Mouse (Mus musculus) ES-Bruce4 (cell line): ENCODE data around the gene Greb1. TPM values are rescaled to one million over a fixed set of nuclear protein-coding genes. Genes with fewer than 3 reads are reported as not detected.

Source experiments
- H3K27ac ChIP-seq: 2 replicates; pipeline ENCODE4 v1.5.1; 2012; ENCODE audit warnings: low read length, inconsistent platforms; ENCODE audit not compliant: insufficient read depth
- H3K27me3 ChIP-seq: 2 replicates; pipeline ENCODE4 v1.6.1; 2012; ENCODE audit warnings: mild to moderate bottlenecking, low read length, inconsistent platforms; ENCODE audit not compliant: control insufficient read depth, poor library complexity, insufficient read depth, severe bottlenecking
- H3K36me3 ChIP-seq: 2 replicates; pipeline ENCODE4 v1.6.1; 2012; ENCODE audit warnings: inconsistent platforms, mild to moderate bottlenecking, low read length, moderate library complexity; ENCODE audit not compliant: control insufficient read depth, poor library complexity, insufficient read depth, severe bottlenecking
- H3K4me1 ChIP-seq: one replicate; pipeline ENCODE4 v1.8.1; 2011; ENCODE audit warnings: low read length; ENCODE audit not compliant: control insufficient read depth, insufficient read depth
- H3K4me3 ChIP-seq: 2 replicates; pipeline ENCODE4 v1.5.1; 2011; ENCODE audit warnings: low read depth, mild to moderate bottlenecking, low read length
- H3K9ac ChIP-seq: 2 replicates; pipeline ENCODE4 v1.6.1; 2012; ENCODE audit warnings: low read depth, mild to moderate bottlenecking, inconsistent platforms; ENCODE audit not compliant: poor library complexity, severe bottlenecking
- H3K9me3 ChIP-seq: replicated peaks from 2 replicates; pipeline ENCODE4 v1.6.1; 2012; ENCODE audit warnings: mild to moderate bottlenecking, low read length, inconsistent platforms; ENCODE audit not compliant: control insufficient read depth, poor library complexity, insufficient read depth, severe bottlenecking
- CTCF ChIP-seq: IDR thresholded peaks from one replicate; pipeline ENCODE4 v1.8.1; 2011; ENCODE audit warnings: low read depth, low read length
- EP300 ChIP-seq: IDR thresholded peaks from 2 replicates; pipeline ENCODE4 v1.6.1; 2011; ENCODE audit warnings: low read depth, low read length; ENCODE audit not compliant: insufficient read depth
- POLR2A ChIP-seq: IDR thresholded peaks from one replicate; pipeline ENCODE4 v1.8.1; 2011; ENCODE audit warnings: low read length; ENCODE audit not compliant: insufficient read depth
- polyA plus RNA-seq: library from polyadenylated mRNA; stranded (reverse); fragments of >200 nt; gene quantifications from 2 replicates; pipeline ENCODE4 v1.2.4, GENCODE M21; 2011; ENCODE audit warnings: low read depth; ENCODE audit not compliant: missing spikeins, insufficient read depth, insufficient read length

Greb1 gene
- polyA plus RNA-seq, 1 experiment = 10.2 TPM

DNA sequence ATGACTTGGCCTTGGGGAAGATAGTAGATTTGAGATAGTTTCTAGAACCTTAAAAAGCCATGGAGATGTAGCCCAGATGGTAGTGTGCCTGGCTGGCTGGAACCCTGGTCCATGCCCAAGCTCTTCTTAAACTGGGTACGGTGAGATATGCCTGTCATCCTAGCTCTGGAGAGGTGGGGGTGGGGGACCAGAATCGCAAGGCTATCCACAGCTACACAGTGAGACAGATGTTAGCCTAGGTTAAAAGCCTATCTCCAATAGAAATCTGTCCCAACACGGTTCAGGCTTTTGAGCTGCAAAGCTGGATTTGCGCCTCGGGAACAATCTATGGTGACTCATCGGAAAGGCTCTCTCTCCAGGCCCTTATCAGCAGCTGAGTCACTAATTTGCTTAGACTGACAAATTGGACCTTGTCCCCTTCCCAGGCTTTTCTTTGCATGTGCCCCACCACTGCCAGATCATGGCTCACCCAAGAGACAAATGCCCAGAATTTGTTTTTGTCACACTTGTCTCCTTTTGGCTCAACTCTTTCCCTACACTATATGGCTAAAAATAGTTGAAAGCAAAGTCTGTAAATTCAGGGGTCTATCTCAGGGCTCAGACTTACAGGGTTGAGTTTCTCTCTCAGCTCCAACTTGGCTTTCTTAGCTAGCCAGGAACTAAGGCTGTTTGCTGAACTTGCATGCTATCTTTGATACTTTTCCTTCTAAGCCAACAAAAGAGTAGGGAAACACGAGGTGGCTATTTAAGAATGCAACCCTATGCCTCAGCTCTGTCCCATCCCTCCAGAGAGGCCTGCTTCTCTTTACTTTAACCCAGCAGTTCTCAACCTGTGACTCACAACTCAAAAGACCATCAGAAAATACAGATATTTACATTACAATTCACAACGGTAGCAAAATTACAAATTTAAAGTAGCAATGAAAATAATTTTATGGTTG is 40.4 kb upstream of the Greb1 start:
- H3K4me1 ChIP-seq = no peaks in the 10 kb centered on the region
- H3K27ac ChIP-seq = no peak overlapping the region
- H3K9ac ChIP-seq = no peak overlapping the region
- H3K27me3 ChIP-seq = no peaks in the 10 kb centered on the region
- peaks cover 2% of the 10 kb centered on the region; the same call in 1 of the 2 replicates for H3K9me3 ChIP-seq
- TF ChIP-seq EP300 = no peak
- TF ChIP-seq POLR2A = no peak
- no peak for TF ChIP-seq CTCF
- no peaks in the 10 kb centered on the region for H3K36me3 ChIP-seq
- H3K4me3 ChIP-seq = no peak overlapping the region

DNA sequence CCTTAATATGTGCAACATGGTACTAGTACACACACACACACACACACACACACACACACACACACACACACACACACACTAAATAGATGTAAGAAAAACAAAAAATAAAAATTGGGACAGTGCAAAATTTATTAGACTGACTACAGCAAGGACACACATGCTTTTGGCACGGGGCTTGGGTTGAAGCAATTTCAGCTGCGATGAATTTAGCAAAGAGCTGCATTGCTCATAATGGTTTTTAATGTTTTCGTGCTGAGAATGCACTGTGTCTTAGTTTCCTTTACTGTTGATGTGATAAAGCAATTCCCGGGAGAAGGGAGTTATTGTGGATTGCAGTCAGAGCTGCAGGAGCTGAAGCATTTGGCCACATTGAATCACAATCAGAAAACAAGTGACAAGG is 37.1 kb upstream of the Greb1 start:
- H3K27ac ChIP-seq = no peak overlapping the region
- TF ChIP-seq EP300 (no peak), POLR2A (no peak), CTCF (no peak)
- H3K27me3 ChIP-seq = no peaks in the 10 kb centered on the region

DNA sequence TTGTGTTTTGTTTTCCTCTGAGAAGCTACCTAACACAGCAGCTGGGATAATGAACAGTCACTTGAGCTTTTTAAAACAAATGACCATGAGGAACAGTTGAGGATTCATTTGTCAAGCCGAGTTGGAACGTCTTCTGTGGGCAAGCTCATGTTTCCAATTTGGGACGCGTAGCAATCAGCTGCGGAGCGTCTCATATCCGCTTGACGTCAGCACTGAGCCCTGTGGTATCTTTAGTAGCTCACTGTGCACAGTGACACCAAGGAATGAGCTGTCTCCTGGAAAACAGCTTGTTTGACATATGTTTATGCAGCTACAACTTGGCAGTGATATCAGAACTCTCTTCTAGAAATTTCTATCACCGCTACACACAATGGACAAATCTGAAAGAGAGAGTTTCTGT is 35.5 kb upstream of the Greb1 start:
- no peaks in the 10 kb centered on the region for H3K27me3 ChIP-seq
- H3K4me1 ChIP-seq = peaks cover 3% of the 10 kb centered on the region
- TF ChIP-seq POLR2A (no peak), EP300 (no peak), CTCF (no peak)
- no peaks in the 10 kb centered on the region for H3K36me3 ChIP-seq
- H3K27ac ChIP-seq = no peak overlapping the region
- no peak overlapping the region for H3K4me3 ChIP-seq
- peaks cover 2% of the 10 kb centered on the region; the same call in 1 of the 2 replicates for H3K9me3 ChIP-seq
- no peak overlapping the region for H3K9ac ChIP-seq

More for the DNA sequence above, 37.1 kb upstream of the Greb1 start:
- H3K9ac ChIP-seq = no peak overlapping the region
- H3K4me1 ChIP-seq = no peaks in the 10 kb centered on the region
- H3K4me3 ChIP-seq = no peak overlapping the region
- H3K36me3 ChIP-seq = no peaks in the 10 kb centered on the region
- H3K9me3 ChIP-seq = peaks cover 2% of the 10 kb centered on the region; the same call in 1 of the 2 replicates

DNA sequence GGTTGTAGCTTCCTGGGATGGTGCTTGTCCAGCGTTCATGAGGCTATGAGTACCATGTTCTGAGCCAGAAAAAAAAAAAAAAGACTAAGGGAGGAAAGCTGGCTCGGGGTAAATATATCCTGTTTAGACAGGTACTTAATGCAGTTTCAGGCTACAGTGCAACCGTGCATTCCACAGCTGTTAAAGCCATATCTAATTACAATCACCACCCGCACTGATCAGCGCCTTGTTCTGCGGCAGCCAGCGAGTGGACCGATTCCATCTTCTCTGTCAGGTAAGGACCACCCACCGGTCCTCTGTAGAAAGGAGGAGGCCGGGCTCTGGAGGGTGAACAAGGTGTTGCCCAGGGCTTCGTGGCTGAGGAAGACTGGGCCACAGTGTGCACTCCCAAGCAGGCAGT is 34.0 kb upstream of the Greb1 start:
- TF ChIP-seq EP300 (no peak), CTCF (no peak), POLR2A (no peak)
- Histone ChIP-seq H3K27me3 (no peaks in the 10 kb centered on the region), H3K4me1 (peaks cover 3% of the 10 kb centered on the region), H3K9me3 (peaks cover 2% of the 10 kb centered on the region; the same call in 1 of the 2 replicates), H3K27ac (no peak overlapping the region), H3K36me3 (no peaks in the 10 kb centered on the region), H3K4me3 (no peak overlapping the region), H3K9ac (no peak overlapping the region)

DNA sequence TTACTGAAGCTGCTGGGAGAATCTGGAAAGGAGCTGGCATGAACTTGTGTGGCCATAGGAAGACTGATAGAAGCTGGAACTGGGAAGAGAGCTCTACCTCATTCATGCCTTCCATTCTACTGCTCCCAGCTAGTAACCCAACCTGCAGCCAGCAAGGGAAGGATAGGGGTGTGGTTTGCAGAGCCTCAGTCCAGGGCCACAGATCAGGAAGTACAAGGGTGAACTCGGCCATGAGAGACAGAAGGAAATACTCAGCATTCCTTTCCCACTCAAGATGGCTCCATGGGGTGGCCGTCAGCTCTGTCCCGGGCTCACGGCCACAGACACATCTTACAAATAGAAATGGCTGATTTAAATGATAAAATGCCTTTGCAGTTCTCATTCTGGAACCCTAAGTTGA is 30.4 kb upstream of the Greb1 start:
- no peak for TF ChIP-seq EP300
- no peak for TF ChIP-seq CTCF
- no peak for TF ChIP-seq POLR2A
- no peaks in the 10 kb centered on the region for H3K36me3 ChIP-seq
- H3K27ac ChIP-seq = no peak overlapping the region
- H3K9ac ChIP-seq = no peak overlapping the region
- H3K27me3 ChIP-seq = no peaks in the 10 kb centered on the region
- no peaks in the 10 kb centered on the region for H3K9me3 ChIP-seq
- no peak overlapping the region for H3K4me3 ChIP-seq
- H3K4me1 ChIP-seq = peaks cover 3% of the 10 kb centered on the region

DNA sequence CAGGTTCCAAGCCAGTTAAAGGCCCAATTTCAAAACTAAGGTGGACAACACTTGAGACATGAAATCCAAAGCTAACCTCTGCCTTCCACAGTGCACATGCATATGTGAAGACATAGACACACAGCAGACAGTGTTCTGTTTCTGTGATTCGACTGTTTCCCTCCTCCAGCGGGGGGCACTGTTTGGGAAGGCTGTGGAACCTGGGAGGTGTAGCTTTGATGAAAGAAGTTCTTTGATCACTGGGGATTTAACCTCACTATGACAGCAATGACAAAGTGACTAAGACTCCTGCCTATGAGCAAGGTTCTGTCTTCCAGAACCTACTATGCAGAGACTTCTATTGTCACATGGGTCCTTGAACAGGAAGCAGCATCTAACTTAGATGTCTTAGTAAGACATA is 29.1 kb upstream of the Greb1 start:
- H3K27me3 ChIP-seq = no peaks in the 10 kb centered on the region
- no peak overlapping the region for H3K4me3 ChIP-seq
- H3K27ac ChIP-seq = no peak overlapping the region
- H3K36me3 ChIP-seq = no peaks in the 10 kb centered on the region
- no peak for TF ChIP-seq EP300
- TF ChIP-seq CTCF = peak; percentile 39
- peaks cover 3% of the 10 kb centered on the region for H3K4me1 ChIP-seq
- no peaks in the 10 kb centered on the region for H3K9me3 ChIP-seq
- no peak overlapping the region for H3K9ac ChIP-seq
